Mouse (Mus musculus): ENCODE data around the gene Zfp958. TPM values are rescaled to one million over a fixed set of nuclear protein-coding genes. Genes with fewer than 3 reads are reported as not detected.

Gene Zfp958
- total RNA-seq, 2 experiments from 2014 or later = 16.3 to 16.5 TPM

Other genes with a start within 250 kb of the Zfp958 start
- 10 to 100 TPM; 60.7 to 67.5 TPM for gene Cers4, start 120.1 kb upstream of the Zfp958 start, total RNA-seq (2021)
- gene Shcbp1, start 166.4 kb downstream of the Zfp958 start, total RNA-seq (2021) = 1 to 10 TPM; 3.2 TPM

Measured in left cerebral cortex, postnatal 4 days (tissue).